Mouse (Mus musculus): ENCODE results near the gene Olfr1176.

Olfr1176 gene

DNA sequence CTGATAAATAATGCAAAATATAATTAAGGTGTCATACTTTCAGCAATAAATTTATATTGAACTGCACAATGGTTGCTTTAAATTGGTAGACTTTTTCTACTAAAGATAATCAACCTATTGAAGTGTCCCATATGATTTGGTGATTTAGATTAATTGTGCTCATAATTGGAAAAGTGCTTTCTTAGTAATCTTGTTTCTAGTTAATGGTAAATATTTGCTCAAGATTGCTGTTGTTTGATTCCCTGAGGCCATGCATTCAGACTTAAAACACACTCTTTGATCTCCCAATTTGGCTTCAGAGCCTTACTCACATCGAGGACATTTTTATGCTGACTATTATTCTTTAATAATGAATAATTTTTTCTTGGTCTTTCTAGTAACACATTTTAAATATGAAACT, at the start of gene Olfr1176:
TSS of gene Olfr1176 (plus strand) at position 301 of the 400 bp plus-strand sequence.
- no peak for DNase-seq (ENCODE audit: low spot score in 2 of 2)

DNA sequence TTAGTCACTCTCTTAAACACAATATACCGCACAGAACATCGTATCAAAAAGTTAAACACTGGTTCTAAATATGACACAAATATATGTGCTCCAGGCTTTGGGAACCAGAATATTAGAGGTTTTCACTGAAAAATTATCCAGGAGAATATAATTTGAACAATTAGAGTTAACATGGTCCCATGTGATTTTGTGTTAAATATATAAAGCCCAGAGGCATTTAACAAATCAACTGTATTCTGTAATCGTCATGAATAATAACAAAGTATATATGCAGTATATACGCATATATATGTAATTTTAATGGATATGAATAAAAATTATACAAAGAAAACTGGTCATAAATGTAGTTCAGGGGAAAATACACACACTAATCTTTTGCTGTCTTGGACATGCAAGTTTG, 21.5 kb upstream of the Olfr1176 start, which contains the start of gene Olfr1174-ps:
TSS of gene Olfr1174-ps (minus strand) at position 101 of the 400 bp plus-strand sequence.
- DNase-seq (ENCODE audit: low spot score in 2 of 2): no peak

DNA sequence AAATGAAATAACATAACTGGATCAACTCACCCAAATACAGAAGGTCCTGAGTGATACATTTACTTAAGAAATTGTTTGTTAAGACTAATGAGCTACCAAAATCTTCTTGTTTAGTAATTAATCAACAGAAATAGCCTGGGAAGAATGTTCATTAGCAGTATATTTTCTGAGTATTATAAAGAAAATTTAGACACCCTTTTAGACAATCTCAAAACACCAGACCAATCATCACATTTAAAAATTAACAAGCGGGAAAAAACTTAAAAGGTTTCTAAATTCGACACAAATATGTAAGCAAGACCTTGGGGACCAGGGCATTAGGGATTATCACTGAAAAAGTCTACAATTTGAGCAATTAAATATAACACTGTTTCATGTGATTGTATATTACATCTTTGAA, 9.4 kb upstream of the Olfr1176 start, which contains the start of gene Olfr1175-ps:
TSS of gene Olfr1175-ps (minus strand) at position 101 of the 400 bp plus-strand sequence.
- no peak for DNase-seq (ENCODE audit: low spot score in 2 of 2)

DNA sequence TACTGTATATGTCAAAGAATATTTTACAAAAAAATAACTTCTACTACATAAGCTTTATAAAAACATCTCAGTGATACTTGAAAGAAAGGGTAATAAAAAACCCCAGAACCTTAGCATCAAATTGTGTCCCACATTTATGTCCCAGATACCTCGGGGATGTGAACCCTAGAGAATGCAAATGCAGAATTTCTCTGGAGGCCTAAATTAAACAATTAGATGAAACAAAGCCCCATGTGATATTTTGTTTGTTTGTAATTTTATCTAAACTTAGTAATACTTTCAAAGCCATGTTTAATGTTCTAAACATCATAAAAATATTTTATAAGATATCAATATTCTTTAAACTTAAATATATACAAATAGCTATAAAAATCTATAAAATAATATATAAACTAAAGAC, 9.9 kb downstream of the Olfr1176 start, which contains the start of gene Olfr1177-ps:
TSS of gene Olfr1177-ps (minus strand) at position 101 of the 400 bp plus-strand sequence.
- DNase-seq (ENCODE audit: low spot score in 2 of 2): no peak

DNA sequence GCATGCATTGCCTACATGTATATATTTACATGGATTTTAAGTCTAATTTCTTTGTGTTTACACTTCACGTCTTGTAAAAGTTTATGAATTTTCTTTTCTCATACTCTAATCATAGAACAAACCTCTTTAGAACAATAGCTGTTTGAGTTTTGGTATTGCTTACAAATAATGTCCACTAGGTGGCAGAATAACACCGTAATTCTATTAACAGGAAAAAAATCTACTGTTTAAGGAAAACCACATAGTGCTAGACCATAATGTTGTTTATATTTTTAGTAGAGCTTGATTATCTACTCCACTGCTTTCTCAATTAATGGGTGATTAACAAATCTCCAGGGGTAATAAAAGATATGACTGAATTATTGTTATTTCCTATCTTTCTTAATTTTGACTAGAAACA, 19.8 kb downstream of the Olfr1176 start:
- no peak for DNase-seq (ENCODE audit: low spot score in 2 of 2)

DNA sequence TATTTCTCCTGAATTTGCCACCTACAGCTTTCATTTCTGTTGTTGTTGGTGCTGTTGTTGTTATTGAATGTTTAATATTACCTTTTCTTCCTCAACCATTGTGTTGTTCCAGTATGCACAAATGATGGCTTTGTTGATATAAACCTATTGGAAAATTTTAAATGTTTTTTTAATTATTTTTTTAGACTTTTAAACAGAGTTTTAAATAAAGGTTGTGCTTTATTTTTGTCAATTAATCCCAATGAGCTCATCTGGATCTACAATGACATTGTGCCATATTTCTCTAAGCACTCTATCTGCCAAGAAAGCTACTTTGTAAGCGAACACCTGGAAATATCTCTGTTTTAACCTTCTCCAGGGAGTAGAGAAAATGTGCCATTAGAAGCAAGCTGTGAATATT, 50.2 kb downstream of the Olfr1176 start, which contains the start of gene Olfr1178:
TSS of gene Olfr1178 (plus strand) at position 301 of the 400 bp plus-strand sequence.
- no peak for DNase-seq (ENCODE audit: low spot score in 2 of 2)

Data from spleen, postnatal 14 days (tissue).